Mouse (Mus musculus) G1E (cell line): ENCODE data around the gene Ccdc93. TPM values are rescaled to one million over a fixed set of nuclear protein-coding genes. Genes with fewer than 3 reads are reported as not detected.

Experiments
- ATAC-seq: 2 replicates; pipeline ENCODE4 v1.8.0; 2016; ENCODE audit warnings: mild to moderate bottlenecking; ENCODE audit not compliant: insufficient number of reproducible peaks, poor library complexity, low FRiP score, severe bottlenecking; ENCODE audit errors: extremely low read depth
- DNase-seq: peaks from one replicate; pipeline ENCODE4 v3.0.0; 2012; ENCODE audit warnings: low spot score
- H3K27me3 ChIP-seq: 2 replicates; pipeline ENCODE4 v1.6.1; 2012; ENCODE audit warnings: mild to moderate bottlenecking, low read length, inconsistent platforms; ENCODE audit not compliant: insufficient read depth
- H3K36me3 ChIP-seq: replicated peaks from 2 replicates; pipeline ENCODE3; 2012; ENCODE audit warnings: mild to moderate bottlenecking, inconsistent platforms
- H3K4me1 ChIP-seq: 2 replicates; pipeline ENCODE4 v1.6.1; 2012; ENCODE audit warnings: low read depth, low read length, inconsistent platforms, mixed read lengths; ENCODE audit not compliant: insufficient read depth
- H3K4me3 ChIP-seq: 2 replicates; pipeline ENCODE4 v1.5.1; 2012; ENCODE audit warnings: low read depth, mild to moderate bottlenecking, inconsistent platforms, low read length, moderate library complexity, mixed read lengths
- H3K9me3 ChIP-seq: replicated peaks from 2 replicates; pipeline ENCODE4 v1.6.1; 2012; ENCODE audit warnings: inconsistent platforms
- CTCF ChIP-seq: IDR thresholded peaks from 2 replicates; pipeline ENCODE4 v1.5.1; 2012; ENCODE audit warnings: low read depth, low read length, inconsistent platforms, mixed read lengths
- GATA1 ChIP-seq: IDR thresholded peaks from 2 replicates; pipeline ENCODE4 v1.6.1; 2012; ENCODE audit warnings: borderline replicate concordance, low read length, inconsistent platforms, mixed read lengths
- GATA2 ChIP-seq: IDR thresholded peaks from 2 replicates; pipeline ENCODE4 v1.6.1; 2012; ENCODE audit warnings: low read depth, low read length, inconsistent platforms, borderline replicate concordance
- POLR2AphosphoS5 ChIP-seq: IDR thresholded peaks from 2 replicates; pipeline ENCODE4 v1.6.1; 2012; ENCODE audit warnings: low read depth, low read length, inconsistent platforms; ENCODE audit not compliant: insufficient replicate concordance
- TAL1 ChIP-seq: conservative IDR thresholded peaks from 2 replicates; pipeline ENCODE4 v1.6.1; 2012; ENCODE audit warnings: low read depth, low read length, inconsistent platforms, mixed read lengths
- polyA plus RNA-seq: library from polyadenylated mRNA; stranded (reverse); fragments of >175 nt; gene quantifications from 2 replicates; pipeline ENCODE4 v1.2.3, GENCODE M21; 2012
- total RNA-seq, 2 experiments: library from RNA; stranded (forward) in 1 of 2; stranded (reverse) in 1 of 2; fragments of 200-1000 nt in 1 of 2; fragments of >200 nt in 1 of 2; fragmentation: Nextera tagmentation in 1 of 2; gene quantifications; 2 replicates each; pipeline ENCODE4 v1.2.3; 2014 to 2017

Ccdc93 gene
- 32.7 and 44.7 TPM in 2 replicates for total RNA-seq (2014; fragmentation: Nextera tagmentation)
- total RNA-seq (2017) = 37.3 and 44.7 TPM in 2 replicates
- polyA plus RNA-seq = 5.7 and 6.4 TPM in 2 replicates

- Histone ChIP-seq H3K4me3 (peak within 1 kb of the TSS; percentile 89), H3K36me3 (peaks cover 33% of the 10 kb centered on the region), H3K9me3 (no peaks in the 10 kb centered on the region), H3K4me1 (peaks cover 36% of the 10 kb centered on the region), H3K27me3 (no peaks in the 10 kb centered on the region)
- TF ChIP-seq GATA2 (no peak), POLR2AphosphoS5 (no peak), TAL1 (no peak), GATA1 (no peak), CTCF (no peak)
- ATAC-seq (peak; percentile 84), DNase-seq (peak; percentile 93)
Measured at GRCm38 (mm10) chr1:121430938-121431928, at the start of gene Ccdc93. TSS of gene Ccdc93 (plus strand) at chr1:121431049.

GRCm38 (mm10) chr1:121381562-121381961 is 49.3 kb upstream of the Ccdc93 start:
- H3K9me3 ChIP-seq = no peaks in the 10 kb centered on the region
- no peak overlapping the region for H3K4me3 ChIP-seq
- TF ChIP-seq POLR2AphosphoS5 (no peak), GATA1 (no peak), CTCF (no peak), TAL1 (no peak), GATA2 (no peak)
- DNase-seq (no peak), ATAC-seq (no peak)
- no peaks in the 10 kb centered on the region for H3K4me1 ChIP-seq
- H3K36me3 ChIP-seq = no peaks in the 10 kb centered on the region
- H3K27me3 ChIP-seq = no peaks in the 10 kb centered on the region

GRCm38 (mm10) chr1:121388312-121388711 is 42.5 kb upstream of the Ccdc93 start:
- no peaks in the 10 kb centered on the region for H3K4me1 ChIP-seq
- no peaks in the 10 kb centered on the region for H3K9me3 ChIP-seq
- no peak for TF ChIP-seq GATA2
- H3K4me3 ChIP-seq = no peak overlapping the region
- no peaks in the 10 kb centered on the region for H3K36me3 ChIP-seq
- no peaks in the 10 kb centered on the region for H3K27me3 ChIP-seq
- DNase-seq (no peak), ATAC-seq (no peak)

- no peaks in the 10 kb centered on the region for H3K4me1 ChIP-seq
- TF ChIP-seq TAL1 = no peak
- no peak for TF ChIP-seq POLR2AphosphoS5
- TF ChIP-seq GATA2 = no peak
- no peak for TF ChIP-seq GATA1
- TF ChIP-seq CTCF = no peak
- H3K9me3 ChIP-seq = no peaks in the 10 kb centered on the region
- H3K36me3 ChIP-seq = no peaks in the 10 kb centered on the region
- no peak for ATAC-seq
- no peak overlapping the region for H3K4me3 ChIP-seq
- DNase-seq = no peak
- no peaks in the 10 kb centered on the region for H3K27me3 ChIP-seq
Measured at GRCm38 (mm10) chr1:121388732-121389131, 42.1 kb upstream of the Ccdc93 start.

GRCm38 (mm10) chr1:121389574-121389973 is 41.3 kb upstream of the Ccdc93 start:
- DNase-seq (no peak), ATAC-seq (no peak)
- H3K4me1 ChIP-seq = no peaks in the 10 kb centered on the region
- TF ChIP-seq TAL1 (no peak), CTCF (no peak), GATA1 (no peak), GATA2 (no peak), POLR2AphosphoS5 (no peak)
- H3K9me3 ChIP-seq = no peaks in the 10 kb centered on the region
- H3K36me3 ChIP-seq = no peaks in the 10 kb centered on the region
- no peaks in the 10 kb centered on the region for H3K27me3 ChIP-seq
- no peak overlapping the region for H3K4me3 ChIP-seq

- H3K27me3 ChIP-seq = no peaks in the 10 kb centered on the region
- TF ChIP-seq GATA1 = no peak
- TF ChIP-seq TAL1 = no peak
- DNase-seq = no peak
- H3K36me3 ChIP-seq = no peaks in the 10 kb centered on the region
- H3K4me3 ChIP-seq = no peak overlapping the region
- no peaks in the 10 kb centered on the region for H3K9me3 ChIP-seq
- ATAC-seq = no peak
- H3K4me1 ChIP-seq = no peaks in the 10 kb centered on the region
Measured at GRCm38 (mm10) chr1:121390003-121390402, 40.8 kb upstream of the Ccdc93 start.
